In the genomic region with DNA sequence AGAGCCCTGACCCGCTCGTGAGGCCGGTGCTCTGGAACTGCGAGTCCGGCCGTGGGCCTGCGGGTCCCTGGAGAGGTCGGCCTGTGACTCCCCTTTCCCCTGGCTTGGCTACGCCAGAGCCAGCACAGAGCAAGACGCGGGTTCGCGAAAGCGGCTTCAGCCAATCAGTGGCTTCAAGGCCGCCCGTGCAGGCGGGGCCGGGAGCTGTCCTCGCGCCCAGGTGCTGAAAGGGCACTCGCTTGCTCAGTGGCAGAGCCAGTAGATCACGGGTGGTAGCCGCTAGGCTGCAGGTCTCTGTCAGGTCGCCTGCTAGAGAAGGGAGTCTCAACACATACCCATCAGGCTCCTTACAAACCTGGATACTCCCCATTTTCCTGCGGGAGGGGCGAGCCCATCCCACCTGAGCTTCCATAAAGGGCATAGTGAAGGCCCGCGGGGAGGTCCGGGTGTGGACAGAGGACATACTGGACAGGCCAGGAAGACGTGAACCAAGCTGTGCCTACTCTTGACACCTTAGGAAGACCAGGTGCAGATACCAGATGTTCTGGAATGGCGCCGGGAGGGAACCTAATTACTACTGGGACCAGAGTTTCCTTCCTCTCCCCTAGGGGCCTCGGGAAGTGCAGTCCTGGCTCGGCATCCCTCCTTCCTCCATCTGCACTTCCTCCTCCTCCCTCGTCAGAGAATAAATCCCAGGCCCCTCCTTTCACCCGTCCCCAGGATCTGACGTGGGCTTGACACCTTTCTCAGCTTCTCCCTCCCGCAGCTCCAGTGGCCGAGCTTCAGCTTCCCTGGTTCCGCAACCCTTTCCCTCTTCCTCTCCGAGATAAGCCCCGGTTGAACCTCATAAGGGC, we compare ENCODE assay signal across 7 mouse cellular contexts. TPM values are rescaled to one million over a fixed set of nuclear protein-coding genes. Genes with fewer than 3 reads are reported as not detected.
DNase-seq lines count a peak whose midpoint lies in the region; ATAC-seq lines count a peak whose summit lies in the region.

A gene (plus strand): TSS at position 771 of the 854 bp plus-strand sequence.

- H3K4me2 ChIP-seq in intestine, embryonic 15.5 days (replicated peaks), result peak within 1 kb of the TSS; percentile 100
- peak within 1 kb of the TSS; percentile 98 for H3K4me2 ChIP-seq in midbrain, embryonic 12.5 days (replicated peaks)

- H3K27ac ChIP-seq in intestine, embryonic 15.5 days, result no peak within 1 kb of the TSS
- H3K27ac ChIP-seq in midbrain, embryonic 12.5 days (replicated peaks), result peak within 1 kb of the TSS; percentile 87

- H3K27me3 ChIP-seq in intestine, embryonic 15.5 days (replicated peaks), result peaks cover 31% of the 10 kb centered on the region
- peaks cover 45% of the 10 kb centered on the region for H3K27me3 ChIP-seq in midbrain, embryonic 12.5 days

- ATAC-seq in intestine, embryonic 15.5 days, result peak; percentile 92
- ATAC-seq in midbrain, embryonic 12.5 days (ENCODE audit: low FRiP score, low read depth), result peak; percentile 87

- H3K4me1 ChIP-seq in intestine, embryonic 15.5 days (replicated peaks), result peaks cover 13% of the 10 kb centered on the region
- H3K4me1 ChIP-seq in midbrain, embryonic 12.5 days, result peaks cover 34% of the 10 kb centered on the region

- peak within 1 kb of the TSS; percentile 37 for H3K9ac ChIP-seq in intestine, embryonic 15.5 days
- H3K9ac ChIP-seq in midbrain, embryonic 12.5 days (replicated peaks), result peak within 1 kb of the TSS; percentile 68

- no peaks in the 10 kb centered on the region for H3K9me3 ChIP-seq in intestine, embryonic 15.5 days
- no peaks in the 10 kb centered on the region for H3K9me3 ChIP-seq in midbrain, embryonic 12.5 days

- H3K4me3 ChIP-seq in intestine, embryonic 15.5 days (replicated peaks), result peak within 1 kb of the TSS; percentile 50
- peak within 1 kb of the TSS; percentile 51 for H3K4me3 ChIP-seq in midbrain, embryonic 12.5 days

- 0 out of 2 replicates have a peak, but pooled peaks cover 2% of the 10 kb centered on the region for H3K36me3 ChIP-seq in intestine, embryonic 15.5 days
- H3K36me3 ChIP-seq in midbrain, embryonic 12.5 days, result peaks cover 9% of the 10 kb centered on the region; the same call in 1 of the 2 replicates

- peak; percentile 73 for DNase-seq in adrenal gland, adult 8-10 months
- peak; percentile 94 for DNase-seq in embryo, embryonic 11 days
- peak; percentile 80 to 85 for DNase-seq in gastrocnemius, postnatal 36 days
- peak; percentile 86 for DNase-seq in left cerebral cortex, postnatal 4 days
- DNase-seq in skeletal muscle tissue, adult 2 months (ENCODE audit: low read depth, low spot score), result peak; percentile 55

- intact Hi-C loops in gastrocnemius, postnatal 36 days (cut with DNase I), result loop anchor here (5.0 kb wide), 1 partner anchor 118 kb away; a partner anchor contains a TSS
- intact Hi-C loops in left cerebral cortex, postnatal 4 days (cut with DNase I), result loop anchor here (10.0 kb wide), 1 partner anchor 155 kb away; no protein-coding TSS in a partner anchor

- under 1% methylated on average over 42 of the region's 42 CpGs for WGBS in intestine, embryonic 15.5 days
- under 1% methylated on average over 42 of the region's 42 CpGs for WGBS in midbrain, embryonic 12.5 days

RNA-seq across cellular contexts. Expression of the gene that starts here (rescaled TPM):
- 100 to 1,000 TPM in 3 of 4 experiments, 10 to 100 TPM in 1; 94.1 to 133 (median 117) TPM for total RNA-seq in adrenal gland, adult 8-10 months (2022)
- 1 to 10 TPM; 1.5 to 2.3 TPM for total RNA-seq in gastrocnemius, postnatal 36 days (2021)
- 2.4 and 2.9 TPM in 2 replicates for polyA plus RNA-seq in intestine, embryonic 15.5 days (2015; fragmentation: Nextera tagmentation; extraction: Ambion mirVana)
- 100 to 1,000 TPM; 214 to 235 TPM for total RNA-seq in left cerebral cortex, postnatal 4 days (2021)
- polyA plus RNA-seq in midbrain, embryonic 12.5 days (2016; fragmentation: Nextera tagmentation; extraction: Ambion mirVana), result 13.8 and 16.9 TPM in 2 replicates

Comparison
In these comparisons a context has a peak if more than half of its experiments do, and no peak if none do; other contexts are left out.
1. RNA of the gene that starts here (total RNA-seq): 214 to 235 TPM in left cerebral cortex, postnatal 4 days and 94.1 to 133 TPM in adrenal gland, adult 8-10 months; 1.5 to 2.3 TPM in gastrocnemius, postnatal 36 days; every median in the first group is over 10 times any median in the second.
2. Peak in every context shown above with its lines, with median percentiles within 50 percentile points of each other: DNase-seq.